Mouse (Mus musculus) left cerebral cortex, adult 8-10 months (tissue): ENCODE results near the gene Dclk1. TPM values are rescaled to one million over a fixed set of nuclear protein-coding genes. Genes with fewer than 3 reads are reported as not detected.
A peak's percentile ranks its signal among the peaks of the same experiment; 100 is the strongest.
"Not testable (repeated sequence)": the region's sequence is repeated elsewhere in the genome, so short reads cannot be mapped to it uniquely, and the experiment has no call there.

Source experiments
- DNase-seq, 2 experiments: peaks; one replicate each; pipeline ENCODE4 v3.0.0; 2022; ENCODE audit warnings: low spot score in 2 of 2
- total RNA-seq, 4 experiments: library from RNA; stranded (reverse); gene quantifications; 2 replicates each; pipeline ENCODE4 v1.2.4; 2022

Gene Dclk1
- total RNA-seq = 100 to 1,000 TPM; 716 to 851 (median 782) TPM

- no peak for DNase-seq
Observed at GRCm38 (mm10) chr3:55241730-55242421, at the start of gene Dclk1. Dclk1 (plus strand) TSS chr3:55242364.

DNA sequence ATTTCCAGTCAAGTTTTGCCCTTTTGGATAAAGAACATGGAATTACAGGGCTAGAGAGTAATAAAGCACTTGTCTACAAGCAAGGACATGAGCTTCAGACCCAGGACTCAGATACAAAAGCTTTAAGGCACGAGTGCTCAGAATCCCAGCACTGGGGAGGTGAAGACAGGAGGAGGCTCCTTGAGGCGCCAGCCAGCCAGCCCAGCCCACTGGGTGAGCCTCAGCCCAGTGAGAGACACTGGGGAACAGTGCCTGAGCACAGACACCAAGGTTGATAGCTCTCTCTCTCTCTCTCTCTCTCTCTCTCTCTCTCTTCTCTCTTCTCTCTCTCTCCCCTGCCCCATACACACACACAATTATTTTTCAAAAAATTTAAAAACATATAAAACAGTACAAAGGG, 48.8 kb upstream of the Dclk1 start:
- DNase-seq = no peak

DNA sequence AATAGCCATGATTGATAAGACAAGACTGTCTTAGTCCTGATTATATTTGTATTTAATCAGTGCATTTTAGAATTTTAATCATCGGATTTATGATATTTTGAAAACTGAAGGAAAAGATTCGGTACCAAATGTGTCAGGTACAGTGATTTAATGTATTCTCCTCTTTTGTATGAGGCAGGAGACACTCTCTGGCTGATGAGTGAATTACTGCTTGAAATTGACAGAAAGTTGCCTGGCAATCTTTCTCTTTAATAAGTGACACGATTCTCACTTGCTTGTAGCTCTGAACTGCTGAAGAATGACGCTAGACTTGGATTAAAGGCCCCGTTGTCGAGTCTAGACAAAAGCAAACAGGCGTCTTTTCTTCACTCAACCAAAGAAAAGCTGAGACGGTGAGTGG, 47.4 kb upstream of the Dclk1 start:
- DNase-seq = no peak

GRCm38 (mm10) chr3:55195581-55196327, 46.4 kb upstream of the Dclk1 start:
- no peak for DNase-seq

- no peak for DNase-seq
Observed at GRCm38 (mm10) chr3:55196328-55196710, 45.8 kb upstream of the Dclk1 start.

- not testable (repeated sequence) for DNase-seq
Observed at GRCm38 (mm10) chr3:55203621-55204020, 38.5 kb upstream of the Dclk1 start.

DNA sequence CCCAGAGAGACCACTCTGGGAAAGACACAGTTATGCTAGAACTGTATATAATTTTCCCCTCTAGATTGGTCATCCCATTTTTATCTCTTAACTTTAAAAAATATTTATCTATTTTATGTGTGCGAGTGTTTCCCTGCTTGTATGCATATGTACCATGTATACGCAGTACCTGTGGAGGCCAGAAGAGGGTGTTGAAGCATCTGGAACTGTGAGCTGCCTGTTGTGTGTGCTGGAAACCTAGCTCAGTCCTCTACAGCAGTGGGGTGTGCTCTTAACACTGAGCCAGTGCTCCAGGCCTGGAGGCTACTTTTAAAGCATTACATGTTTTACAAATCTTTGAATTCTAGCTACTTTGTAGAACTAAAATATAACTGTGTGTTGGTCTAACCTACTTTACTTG, 35.8 kb upstream of the Dclk1 start:
- DNase-seq = no peak

DNA sequence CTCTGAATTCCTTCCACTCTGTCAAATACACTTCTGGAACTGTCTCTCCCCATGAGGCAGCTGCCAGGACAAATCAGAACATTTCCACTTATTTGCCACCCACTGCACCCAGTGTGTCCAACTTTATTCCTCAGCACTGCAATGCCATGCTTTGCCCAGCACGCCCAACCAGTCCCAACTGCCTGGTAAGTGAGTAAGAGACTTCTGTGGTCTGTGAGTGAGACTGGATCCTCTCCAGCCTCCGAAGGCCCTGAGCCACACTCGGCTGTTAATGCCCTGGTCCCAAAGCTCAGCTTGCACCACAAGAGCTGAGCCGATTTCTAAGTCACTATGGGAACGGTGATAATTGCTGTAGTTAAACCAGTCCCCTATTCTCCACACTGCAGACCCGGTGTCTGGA, 34.5 kb upstream of the Dclk1 start:
- no peak for DNase-seq

- no peak for DNase-seq
Observed at GRCm38 (mm10) chr3:55212254-55212653, 29.9 kb upstream of the Dclk1 start.

DNA sequence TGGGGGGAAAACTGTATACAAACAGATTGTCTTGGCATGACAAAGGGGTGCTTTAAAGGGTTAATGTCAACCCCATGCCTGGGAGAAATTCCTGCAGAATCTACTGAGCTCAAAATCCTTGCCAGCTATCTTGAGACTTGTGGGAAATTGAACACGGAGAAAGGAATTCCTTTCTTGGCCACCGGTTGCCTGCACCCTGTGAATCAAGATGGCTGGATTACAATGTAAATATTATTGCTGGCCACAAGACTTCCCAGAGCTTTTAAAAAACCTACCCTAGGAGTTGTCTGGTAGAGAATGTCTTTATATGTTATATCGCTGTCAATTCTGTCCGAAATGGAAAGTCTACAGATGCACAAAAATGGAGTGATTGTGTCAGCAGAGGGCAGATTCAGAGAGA, 28.4 kb upstream of the Dclk1 start:
- no peak for DNase-seq

- no peak for DNase-seq
Observed at GRCm38 (mm10) chr3:55214413-55214812, 27.8 kb upstream of the Dclk1 start.

GRCm38 (mm10) chr3:55222502-55222901, 19.7 kb upstream of the Dclk1 start:
- no peak for DNase-seq

GRCm38 (mm10) chr3:55223862-55224261, 18.3 kb upstream of the Dclk1 start:
- no peak for DNase-seq

GRCm38 (mm10) chr3:55226501-55227213, 15.5 kb upstream of the Dclk1 start:
- DNase-seq = no peak

DNA sequence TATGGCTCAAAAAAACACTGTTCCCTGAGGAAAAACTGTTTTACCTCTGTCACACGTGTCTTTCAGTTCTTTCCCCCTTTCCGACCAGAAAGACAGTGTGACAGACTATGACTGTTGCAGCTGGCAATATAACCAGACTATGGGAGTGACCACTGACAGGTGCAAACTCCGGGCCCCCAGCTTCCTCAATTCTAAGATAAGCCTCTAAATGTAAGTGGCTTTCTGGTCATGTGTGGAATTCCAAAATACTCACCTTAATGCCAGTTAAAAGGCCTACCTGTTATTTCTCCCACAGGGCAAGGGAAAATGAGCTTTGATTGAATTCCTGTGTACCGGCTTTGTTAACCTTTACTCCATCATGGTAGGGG, 15.0 kb upstream of the Dclk1 start:
- no peak for DNase-seq

DNA sequence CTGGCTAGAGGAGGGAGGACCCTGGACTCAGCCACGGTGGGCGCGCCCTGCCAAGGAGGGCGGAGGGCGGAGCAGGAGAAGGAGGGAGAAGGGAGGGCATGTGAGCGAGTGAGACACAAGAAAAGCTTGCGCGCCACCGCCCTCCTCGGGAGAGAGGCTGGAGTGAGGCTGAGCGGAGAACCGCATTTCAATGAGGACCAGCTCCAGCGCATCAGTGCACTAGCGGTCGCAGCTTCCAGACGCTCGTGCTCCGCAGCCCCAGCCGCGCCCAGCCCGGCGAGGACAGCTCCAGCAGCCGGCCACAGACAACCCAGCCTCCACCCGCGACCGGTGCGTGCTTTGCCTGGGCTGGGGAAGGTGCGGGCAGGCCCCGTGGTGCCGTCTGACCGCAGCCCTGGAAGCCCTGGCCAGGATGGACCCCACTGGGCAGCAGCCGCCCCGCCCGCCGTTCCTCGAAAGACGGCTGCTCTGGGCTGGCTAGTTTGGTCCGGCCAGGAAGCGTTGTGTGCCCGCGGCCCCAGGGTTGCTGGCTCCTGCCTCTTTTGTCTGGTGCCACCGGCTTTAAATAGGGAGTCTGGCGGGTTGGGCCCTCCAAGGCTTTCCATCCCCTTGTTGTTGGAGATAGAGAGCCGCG, 375 bp downstream of the Dclk1 start:
- DNase-seq = peak; percentile 77 to 80

DNA sequence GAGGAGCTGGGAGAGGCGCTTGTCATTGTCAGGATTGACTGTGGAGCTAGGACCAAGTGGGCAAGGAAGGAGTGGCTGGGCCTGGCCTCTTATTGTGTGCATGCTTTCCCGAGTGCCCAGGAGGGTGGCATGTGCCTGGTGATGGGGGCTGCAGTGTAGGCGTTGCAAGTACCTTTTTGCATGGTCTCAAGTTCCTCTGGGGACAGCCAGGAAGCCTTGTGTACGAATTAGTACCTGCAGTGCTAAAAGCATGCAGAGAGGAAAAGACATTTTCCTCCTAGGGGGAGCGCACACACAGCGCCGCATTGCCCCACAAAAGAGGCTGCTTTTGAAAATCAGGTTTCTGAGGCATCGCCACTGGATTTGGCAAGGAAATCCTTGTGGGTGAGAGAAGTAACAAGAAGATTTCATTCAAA, 900 bp downstream of the Dclk1 start:
- DNase-seq = peak; percentile 43 to 51

- DNase-seq = peak in 1 of 2 experiments; percentile 47
Observed at GRCm38 (mm10) chr3:55244087-55244486, 1.9 kb downstream of the Dclk1 start.

GRCm38 (mm10) chr3:55246618-55247272, 4.6 kb downstream of the Dclk1 start:
- peak in 1 of 2 experiments; percentile 60 for DNase-seq

- no peak for DNase-seq
Observed at GRCm38 (mm10) chr3:55248048-55248447, 5.9 kb downstream of the Dclk1 start.

GRCm38 (mm10) chr3:55248508-55248907, 6.3 kb downstream of the Dclk1 start:
- peak in 1 of 2 experiments; percentile 59 for DNase-seq
